Mouse (Mus musculus): ENCODE data around the gene Rab25. TPM values are rescaled to one million over a fixed set of nuclear protein-coding genes. Genes with fewer than 3 reads are reported as not detected.

Gene Rab25
- total and polyA plus RNA-seq, 3 experiments: 2.2 TPM; not detected in 2

DNA sequence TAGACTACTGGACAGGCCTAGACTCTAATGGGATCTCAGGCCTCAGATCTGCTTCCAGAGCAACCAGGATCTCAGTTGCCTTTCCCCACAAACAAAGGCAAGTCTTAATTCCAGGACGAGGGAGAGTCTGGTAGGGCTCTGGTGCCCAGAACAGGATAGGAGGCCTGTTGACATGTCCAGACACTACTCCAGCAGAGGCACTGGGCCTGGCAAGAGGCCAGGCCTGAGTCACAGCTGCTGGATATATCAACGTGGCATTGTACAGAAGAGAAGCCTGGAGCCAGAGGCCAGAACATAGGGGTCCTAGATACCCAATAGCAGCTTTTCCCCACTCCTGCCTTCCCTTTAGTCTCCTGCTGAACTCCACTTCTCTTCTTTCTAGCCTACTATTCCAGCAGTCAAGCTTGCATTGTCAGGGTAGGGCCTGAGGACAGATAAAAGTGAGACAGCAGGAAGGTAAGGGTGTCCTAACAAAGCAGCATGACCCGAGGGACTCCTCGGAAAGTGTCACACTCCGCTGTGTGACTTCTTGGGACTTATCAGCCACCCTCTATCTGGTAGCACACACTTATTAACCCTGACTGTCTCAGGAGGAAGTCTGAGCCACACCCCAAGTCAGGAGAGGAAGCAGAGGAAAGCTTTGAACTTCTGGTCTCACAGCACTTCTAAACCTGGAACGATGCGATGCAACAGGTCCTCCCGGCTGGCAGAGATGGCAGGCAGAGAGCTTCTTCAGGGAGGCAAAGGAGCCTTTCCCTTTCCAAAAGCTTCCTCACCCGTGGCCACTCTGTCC is 53.1 kb downstream of the Rab25 start:
- H3K27me3 ChIP-seq (ENCODE audit: control insufficient read depth, insufficient read depth, low read length): no peaks in the 10 kb centered on the region
- TF ChIP-seq POLR2A (IDR thresholded peaks at IDR 0.05; ENCODE audit: insufficient read depth, low read depth, low read length) (0 out of 2 replicates have a peak, but pooled peaks have one; percentile 11), CTCF (IDR thresholded peaks at IDR 0.05) (no peak), EP300 (IDR thresholded peaks at IDR 0.05; ENCODE audit: insufficient read depth, low read depth, low read length) (0 out of 2 replicates have a peak, but pooled peaks have one; percentile 46)
- H3K27ac ChIP-seq: peak overlapping the region; percentile 98
- peaks cover 28% of the 10 kb centered on the region for H3K36me3 ChIP-seq (ENCODE audit: control insufficient read depth, insufficient read depth, low read length)
- intact Hi-C loops (cut with DNase I): no loop called here
- H3K4me3 ChIP-seq: no peak overlapping the region
- H3K9ac ChIP-seq (ENCODE audit: low read depth, low read length): peak overlapping the region; percentile 8
- H3K79me2 ChIP-seq (replicated peaks; ENCODE audit: control insufficient read depth, insufficient read depth, low read length): peaks cover 3% of the 10 kb centered on the region; the same call in 1 of the 2 replicates
- DNase-seq: peak; percentile 75 to 83
- H3K4me1 ChIP-seq (ENCODE audit: control insufficient read depth, insufficient read depth, low read length): peaks cover 42% of the 10 kb centered on the region
- 9% methylated on average over 9 of the region's 9 CpGs for WGBS

- 46% methylated on average over 11 of the region's 11 CpGs for WGBS
- H3K4me3 ChIP-seq: peak overlapping the region; percentile 64; the same call in 1 of the 2 replicates
- peak overlapping the region; percentile 23; the same call in 1 of the 2 replicates for H3K9ac ChIP-seq (ENCODE audit: low read depth, low read length)
- peaks cover 28% of the 10 kb centered on the region for H3K36me3 ChIP-seq (ENCODE audit: control insufficient read depth, insufficient read depth, low read length)
- peaks cover 46% of the 10 kb centered on the region for H3K4me1 ChIP-seq (ENCODE audit: control insufficient read depth, insufficient read depth, low read length)
- H3K27ac ChIP-seq: peak overlapping the region; percentile 98
- intact Hi-C loops (cut with DNase I): loop anchor here (2.0 kb wide), 1 partner anchor 15 kb away; the partner anchor contains the start of gene Lmna
- TF ChIP-seq POLR2A (IDR thresholded peaks at IDR 0.05; ENCODE audit: insufficient read depth, low read depth, low read length) (no peak), CTCF (IDR thresholded peaks at IDR 0.05) (no peak), EP300 (IDR thresholded peaks at IDR 0.05; ENCODE audit: insufficient read depth, low read depth, low read length) (no peak)
- H3K79me2 ChIP-seq (replicated peaks; ENCODE audit: control insufficient read depth, insufficient read depth, low read length): peaks cover 3% of the 10 kb centered on the region; the same call in 1 of the 2 replicates
- H3K27me3 ChIP-seq (ENCODE audit: control insufficient read depth, insufficient read depth, low read length): no peaks in the 10 kb centered on the region
- peak in 1 of 2 experiments; percentile 32 for DNase-seq
Observed at GRCm38 (mm10) chr3:88493706-88494582, 54.2 kb downstream of the Rab25 start.

Small RNA genes within 50 kb of the gene (microRNA-seq; reads per million reads assigned to microRNA genes)
- gene Mir1905: 0 reads per million in 2 experiments

Other genes starting within 250 kb of the Rab25 start
- gene Glmp, start 223.3 kb downstream of the Rab25 start, total RNA-seq (2021): 10 to 100 TPM; 75.6 to 80.9 TPM
- gene Glmp, start 223.3 kb downstream of the Rab25 start, polyA plus RNA-seq (2012; rRNA removed): 98.0 and 105 TPM in 2 replicates
- 1 to 10 TPM; 1.6 to 1.7 TPM for gene Tmem79, start 212.2 kb downstream of the Rab25 start, total RNA-seq (2021)
- 2.3 and 3.5 TPM in 2 replicates for gene Tmem79, start 212.2 kb downstream of the Rab25 start, polyA plus RNA-seq (2012; rRNA removed)
- 10 to 100 TPM; 42.7 to 45.8 TPM for gene Smg5, start 212.0 kb downstream of the Rab25 start, total RNA-seq (2021)
- 44.4 and 66.9 TPM in 2 replicates for gene Smg5, start 212.0 kb downstream of the Rab25 start, polyA plus RNA-seq (2012; rRNA removed)
- gene Paqr6, start 183.7 kb downstream of the Rab25 start, total RNA-seq (2021): under 1 TPM; 0.44 to 0.57 TPM
- gene Paqr6, start 183.7 kb downstream of the Rab25 start, polyA plus RNA-seq (2012; rRNA removed): 5.0 and 7.5 TPM in 2 replicates
- not detected for gene Bglap3, start 175.6 kb downstream of the Rab25 start, total RNA-seq (2021)
- gene Bglap3, start 175.6 kb downstream of the Rab25 start, polyA plus RNA-seq (2012; rRNA removed): not detected in 2 replicates
- gene Bglap2, start 169.6 kb downstream of the Rab25 start, total RNA-seq (2021): not detected
- gene Bglap2, start 169.6 kb downstream of the Rab25 start, polyA plus RNA-seq (2012; rRNA removed): 0.84 and 0.85 TPM in 2 replicates
- not detected for gene Bglap, start 163.8 kb downstream of the Rab25 start, total RNA-seq (2021)
- gene Bglap, start 163.8 kb downstream of the Rab25 start, polyA plus RNA-seq (2012; rRNA removed): not detected in 2 replicates
- 10 to 100 TPM; 12.4 to 15.9 TPM for gene Pmf1, start 138.0 kb downstream of the Rab25 start, total RNA-seq (2021)
- 20.8 and 22.3 TPM in 2 replicates for gene Pmf1, start 138.0 kb downstream of the Rab25 start, polyA plus RNA-seq (2012; rRNA removed)
- 10 to 100 TPM; 11.9 to 14.6 TPM for gene Slc25a44, start 123.2 kb downstream of the Rab25 start, total RNA-seq (2021)
- 19.1 and 25.9 TPM in 2 replicates for gene Slc25a44, start 123.2 kb downstream of the Rab25 start, polyA plus RNA-seq (2012; rRNA removed)
- 1 to 10 TPM; 3.2 to 3.3 TPM for gene Sema4a, start 87.1 kb downstream of the Rab25 start, total RNA-seq (2021)
- gene Sema4a, start 87.1 kb downstream of the Rab25 start, polyA plus RNA-seq (2012; rRNA removed): 8.5 and 9.5 TPM in 2 replicates
- 100 to 1,000 TPM; 117 to 138 TPM for gene Lmna, start 38.3 kb downstream of the Rab25 start, total RNA-seq (2021)
- gene Lmna, start 38.3 kb downstream of the Rab25 start, polyA plus RNA-seq (2012; rRNA removed): 67.3 and 85.2 TPM in 2 replicates
- under 1 TPM; 0.42 to 0.45 TPM for gene Mex3a, start 15.9 kb downstream of the Rab25 start, total RNA-seq (2021)
- 0.27 and 0.59 TPM in 2 replicates for gene Mex3a, start 15.9 kb downstream of the Rab25 start, polyA plus RNA-seq (2012; rRNA removed)
- 100 to 1,000 TPM in 1 of 2 experiments, 10 to 100 TPM in 1; 94.3 to 104 TPM for gene Lamtor2, start 4.8 kb upstream of the Rab25 start, total RNA-seq (2021)
- gene Lamtor2, start 4.8 kb upstream of the Rab25 start, polyA plus RNA-seq (2012; rRNA removed): 118 TPM in 2 replicates
- 10 to 100 TPM; 70.1 to 76.5 TPM for gene Ubqln4, start 5.5 kb upstream of the Rab25 start, total RNA-seq (2021)
- gene Ubqln4, start 5.5 kb upstream of the Rab25 start, polyA plus RNA-seq (2012; rRNA removed): 69.3 and 86.7 TPM in 2 replicates
- 10 to 100 TPM; 65.3 to 67.6 TPM for gene Ssr2, start 27.6 kb upstream of the Rab25 start, total RNA-seq (2021)
- 80.0 and 115 TPM in 2 replicates for gene Ssr2, start 27.6 kb upstream of the Rab25 start, polyA plus RNA-seq (2012; rRNA removed)
- 10 to 100 TPM; 37.3 to 37.5 TPM for gene Arhgef2, start 57.7 kb upstream of the Rab25 start, total RNA-seq (2021)
- 51.0 and 53.4 TPM in 2 replicates for gene Arhgef2, start 57.7 kb upstream of the Rab25 start, polyA plus RNA-seq (2012; rRNA removed)
- gene Rxfp4, start 104.8 kb upstream of the Rab25 start, total RNA-seq (2021): not detected
- gene Rxfp4, start 104.8 kb upstream of the Rab25 start, polyA plus RNA-seq (2012; rRNA removed): 0.41 TPM in 1 of 2 replicates, not detected in the other
- 10 to 100 TPM; 24.9 to 25.7 TPM for gene Khdc4, start 137.5 kb upstream of the Rab25 start, total RNA-seq (2021)
- 29.9 and 46.1 TPM in 2 replicates for gene Khdc4, start 137.5 kb upstream of the Rab25 start, polyA plus RNA-seq (2012; rRNA removed)
- 10 to 100 TPM; 57.0 to 66.6 TPM for gene Rit1, start 168.5 kb upstream of the Rab25 start, total RNA-seq (2021)
- gene Rit1, start 168.5 kb upstream of the Rab25 start, polyA plus RNA-seq (2012; rRNA removed): 98.3 and 112 TPM in 2 replicates
- gene Syt11, start 226.9 kb upstream of the Rab25 start, total RNA-seq (2021): 1 to 10 TPM; 6.6 to 7.9 TPM
- gene Syt11, start 226.9 kb upstream of the Rab25 start, polyA plus RNA-seq (2012; rRNA removed): 10.2 and 18.2 TPM in 2 replicates

Data from heart, adult 2 months (tissue).